In the genomic region with DNA sequence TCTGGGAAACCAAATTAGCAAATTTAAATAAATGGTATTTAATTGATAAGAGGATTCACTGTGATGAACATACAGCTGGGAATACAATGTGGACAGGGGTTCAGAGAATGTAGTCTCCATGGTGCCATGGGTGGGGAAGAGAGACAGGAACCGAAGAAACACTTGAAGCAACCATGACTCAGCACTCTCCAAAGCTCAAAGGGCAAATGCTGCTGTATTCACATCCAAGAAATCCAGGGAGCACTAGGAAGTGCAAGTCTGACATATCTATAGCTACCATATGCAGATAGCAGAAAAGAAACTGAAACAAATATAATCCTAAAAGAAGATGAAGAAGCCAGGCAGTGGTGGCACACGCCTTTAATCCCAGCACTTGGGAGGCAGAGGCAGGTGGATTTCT, we compare ENCODE assay signal across 21 mouse cellular contexts.
"Had no signal": no experiment of that assay in that cellular context is flagged by ENCODE, and none has a peak within 500 bp of the region (broad histone marks: within the 10 kb centered on the region; RNA-seq: fewer than 3 reads in every experiment).

No protein-coding gene starts in this region.

- H3K27ac ChIP-seq: kidney, postnatal 0 days; left cerebral cortex, adult 2 months; limb, embryonic 12.5 days; limb, embryonic 15.5 days; liver, embryonic 14.5 days; lung, embryonic 15.5 days; midbrain, embryonic 10.5 days; midbrain, embryonic 13.5 days; stomach, embryonic 15.5 days had no signal

- H3K9ac ChIP-seq: limb, embryonic 12.5 days; limb, embryonic 15.5 days; liver, embryonic 14.5 days; lung, embryonic 15.5 days; midbrain, embryonic 13.5 days; stomach, embryonic 15.5 days had no signal

- H3K4me2 ChIP-seq: limb, embryonic 12.5 days; limb, embryonic 15.5 days; lung, embryonic 15.5 days; midbrain, embryonic 13.5 days; stomach, embryonic 15.5 days had no signal

- H3K36me3 ChIP-seq: limb, embryonic 12.5 days; limb, embryonic 15.5 days; lung, embryonic 15.5 days; midbrain, embryonic 10.5 days; midbrain, embryonic 13.5 days; stomach, embryonic 15.5 days had no signal

- H3K9me3 ChIP-seq: limb, embryonic 12.5 days; limb, embryonic 15.5 days; lung, embryonic 15.5 days; midbrain, embryonic 10.5 days; midbrain, embryonic 13.5 days; stomach, embryonic 15.5 days had no signal

- DNase-seq: kidney, adult 2 months; kidney, postnatal 25 days; layer of hippocampus, postnatal 36 days; lung, adult 18-20 months; lung, postnatal 10 days; lung, postnatal 36 days; right cerebral cortex, postnatal 4 days; thymus, postnatal 25 days had no signal

- H3K27me3 ChIP-seq: limb, embryonic 12.5 days; limb, embryonic 15.5 days; lung, embryonic 15.5 days; megakaryocyte, embryonic 14.5 days; midbrain, embryonic 13.5 days; stomach, embryonic 15.5 days had no signal

- H3K4me1 ChIP-seq: limb, embryonic 15.5 days; lung, embryonic 15.5 days; megakaryocyte, embryonic 14.5 days; midbrain, embryonic 10.5 days; midbrain, embryonic 13.5 days; stomach, embryonic 15.5 days had no signal

- ATAC-seq: inflammation-experienced regulatory T-cells, adult 6 months; midbrain, embryonic 13.5 days; midbrain, embryonic 16.5 days had no signal

- H3K4me3 ChIP-seq: left cerebral cortex, adult 2 months; limb, embryonic 12.5 days; limb, embryonic 15.5 days; lung, embryonic 15.5 days; megakaryocyte, embryonic 14.5 days; midbrain, embryonic 10.5 days; midbrain, embryonic 13.5 days; myocyte; stomach, embryonic 15.5 days had no signal
